Mouse (Mus musculus): ENCODE results near the gene Btbd8.

- TF ChIP-seq POLR2AphosphoS2 (IDR thresholded peaks at IDR 0.05; ENCODE audit: insufficient read length, low read depth), result no peak
- no peak for TF ChIP-seq POLR2A (IDR thresholded peaks at IDR 0.05; ENCODE audit: insufficient read length, low read depth)
- TF ChIP-seq MAX (IDR thresholded peaks at IDR 0.05; ENCODE audit: low read depth), result no peak
Observed at GRCm38 (mm10) chr5:107403011-107403946, 34.5 kb upstream of the Btbd8 start.
